Mouse (Mus musculus) cortical plate, adult 2 months (tissue): ENCODE results near the gene Epb41.

Experiments
- CTCF ChIP-seq: fragments of 200-500 bp; IDR thresholded peaks from 2 replicates; pipeline ENCODE4 v1.5.1; 2011; ENCODE audit warnings: mild to moderate bottlenecking, control low read depth, low read length; ENCODE audit not compliant: insufficient read depth; ENCODE audit errors: extremely low read depth
- POLR2A ChIP-seq: fragments of 200-500 bp; IDR thresholded peaks from 2 replicates; pipeline ENCODE4 v1.6.1; 2011; ENCODE audit warnings: mild to moderate bottlenecking, low read length, control low read depth; ENCODE audit not compliant: insufficient read depth; ENCODE audit errors: extremely low read depth

DNA sequence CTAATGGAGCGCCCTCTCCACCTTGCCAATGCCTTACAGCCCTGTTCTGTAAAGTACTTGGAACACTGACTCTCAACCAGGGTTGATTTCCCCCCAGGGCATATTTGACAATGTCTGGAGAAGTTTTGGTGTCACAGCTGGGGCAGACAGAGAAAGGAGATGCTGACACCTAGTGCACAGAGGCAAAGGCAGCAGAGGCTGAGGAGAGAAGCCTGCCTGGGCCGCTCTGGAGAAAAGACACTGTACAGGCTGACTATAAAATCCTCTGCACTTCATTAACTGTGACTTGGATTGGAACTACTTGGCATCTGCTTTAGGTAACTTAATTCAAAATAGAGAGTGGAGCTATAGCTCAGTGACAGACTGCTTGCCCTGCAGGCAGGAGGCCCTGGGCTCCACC is 106.2 kb downstream of the Epb41 start:
- TF ChIP-seq CTCF (peak; percentile 27; the same call in 1 of the 2 replicates), POLR2A (no peak)
